Mouse (Mus musculus): Measurements from ENCODE around the gene Fam160a2.
"Not testable (repeated sequence)": the region's sequence is repeated elsewhere in the genome, so short reads cannot be mapped to it uniquely, and the experiment has no call there.

Fam160a2 gene

DNA sequence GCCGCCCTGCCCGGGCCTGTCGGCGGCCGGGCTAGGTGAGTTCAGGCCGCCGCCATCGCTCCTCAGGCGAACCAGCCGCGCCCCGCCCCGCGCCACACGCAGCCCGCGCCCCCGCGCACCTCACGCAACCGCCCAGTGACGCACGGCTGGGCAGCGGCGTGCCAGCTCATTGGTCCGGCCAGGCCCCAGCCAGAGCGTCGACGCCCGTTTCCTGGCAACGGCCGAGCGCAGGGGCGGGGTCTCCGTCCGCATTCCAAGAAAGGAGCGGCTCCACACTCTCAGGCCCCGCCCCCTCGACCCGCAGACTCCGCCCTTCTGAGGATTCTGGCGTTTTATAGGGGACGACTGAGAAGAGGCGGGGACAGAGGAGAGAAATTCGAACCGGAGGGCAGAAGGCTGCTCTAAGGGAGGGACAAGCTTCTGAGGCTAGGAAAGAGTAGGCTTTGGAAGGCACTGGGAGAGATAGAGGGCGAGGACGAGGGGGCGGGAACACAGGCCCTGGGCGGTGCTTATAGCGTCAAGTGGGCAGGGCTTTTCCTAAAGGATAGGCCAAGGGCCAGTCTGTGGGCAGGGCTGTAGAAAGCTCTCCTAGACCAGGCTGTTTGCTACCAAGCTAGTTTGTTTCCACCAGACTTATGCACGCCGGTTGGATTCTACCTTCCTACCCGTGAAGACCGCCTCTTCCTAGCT is at the start of gene Fam160a2:
Fam160a2 (minus strand) TSS at position 120 of the 690 bp plus-strand sequence.
- in situ Hi-C loops (cut with MseI, MboI) = loop anchor here (10.0 kb wide), 2 partner anchors 115 to 215 kb away; no protein-coding TSS in a partner anchor

DNA sequence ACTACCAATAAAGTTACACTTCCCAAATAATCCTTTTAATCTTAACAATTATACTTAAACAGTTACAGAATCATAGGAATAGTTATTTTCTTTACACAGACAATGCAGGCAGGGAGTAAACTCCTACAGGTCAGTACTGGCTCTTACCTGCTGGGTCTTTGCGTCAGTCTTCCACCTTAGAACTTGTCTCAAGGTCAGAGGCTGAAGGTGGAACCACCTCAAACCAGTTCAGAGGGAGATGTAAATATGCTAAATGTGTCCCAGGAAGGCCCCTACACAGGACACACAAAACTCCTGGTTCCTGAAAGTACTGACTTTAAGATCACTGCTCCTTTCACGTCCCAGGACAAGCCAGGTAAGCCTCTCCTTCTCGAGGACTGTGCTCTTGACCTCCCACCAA is 45.2 kb upstream of the Fam160a2 start:
- in situ Hi-C loops (cut with MseI, MboI) = no loop called here

DNA sequence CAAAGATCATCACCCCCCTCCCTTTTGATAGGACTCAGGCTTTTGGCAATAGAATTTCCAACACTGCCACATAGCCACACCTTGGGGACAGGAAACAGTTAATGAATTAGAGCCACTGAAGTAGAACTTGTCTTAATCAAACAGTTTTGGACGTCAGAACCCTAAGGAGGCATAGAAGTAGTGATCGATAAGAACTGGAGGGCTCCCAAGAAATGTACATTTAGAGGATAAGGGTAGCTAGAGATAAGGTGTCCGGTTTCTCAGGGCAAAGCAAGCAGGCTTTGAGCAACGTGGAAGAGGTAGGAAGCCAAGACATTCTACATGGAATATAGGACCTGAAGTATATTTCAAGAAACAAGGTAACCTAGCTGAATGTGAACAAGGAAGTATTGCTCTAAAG is 41.6 kb upstream of the Fam160a2 start:
- in situ Hi-C loops (cut with MseI, MboI) = no loop called here

DNA sequence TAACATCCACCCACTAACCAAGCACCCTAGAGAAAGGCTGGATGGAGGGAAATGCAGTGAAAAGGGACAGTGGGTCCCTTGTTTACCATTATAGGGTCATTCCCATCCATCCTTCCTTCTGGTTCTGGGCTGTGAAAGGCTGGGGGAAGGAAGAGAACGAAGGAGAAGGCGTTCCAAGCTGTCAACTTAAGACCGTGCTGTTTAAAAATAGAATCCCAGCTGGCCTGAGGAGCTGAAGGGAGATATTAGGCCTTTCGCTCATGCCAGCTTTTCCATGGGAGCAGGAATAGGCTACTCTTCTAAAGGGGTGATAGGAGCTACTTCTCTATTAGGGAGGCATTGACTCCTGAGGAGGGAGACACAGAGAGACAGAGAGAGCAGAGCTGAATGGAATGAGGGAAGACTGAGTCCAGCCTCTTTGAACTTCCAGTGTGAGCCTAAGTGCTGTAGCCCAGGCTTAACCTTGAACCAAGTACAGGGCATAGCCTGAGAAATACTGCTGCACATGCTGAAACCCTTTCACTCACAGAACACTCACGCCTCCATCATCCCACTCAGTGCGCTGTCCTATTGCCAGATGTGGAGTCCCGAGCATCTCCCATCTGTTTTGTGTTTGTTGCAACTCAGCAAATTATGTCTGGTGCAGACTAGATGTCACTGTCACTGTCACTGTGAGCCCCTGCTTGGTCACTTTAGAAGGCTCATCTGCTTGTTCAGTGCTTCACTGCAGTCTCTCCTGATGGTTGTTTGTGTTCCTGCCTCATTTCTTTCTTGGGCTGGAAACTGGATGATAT is 38.3 kb upstream of the Fam160a2 start:
- in situ Hi-C loops (cut with MseI, MboI) = no loop called here

DNA sequence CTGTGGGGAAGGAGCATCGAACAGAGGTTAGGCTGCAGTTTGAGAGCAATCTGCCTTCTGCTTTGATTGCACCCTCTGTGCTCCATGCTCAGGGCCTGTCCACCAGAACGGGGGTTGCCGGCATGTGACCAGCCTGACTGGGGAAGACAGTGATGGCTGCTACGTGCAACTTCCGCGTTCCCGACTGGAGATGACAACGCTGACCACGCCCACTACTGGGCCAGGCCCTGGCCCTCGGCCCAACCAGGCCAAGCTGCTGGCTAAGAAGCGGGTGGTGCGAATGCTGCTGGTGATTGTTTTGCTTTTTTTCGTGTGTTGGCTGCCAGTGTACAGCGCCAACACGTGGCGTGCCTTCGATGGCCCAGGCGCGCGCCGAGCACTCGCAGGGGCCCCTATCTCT is 34.9 kb upstream of the Fam160a2 start:
- in situ Hi-C loops (cut with MseI, MboI) = no loop called here

DNA sequence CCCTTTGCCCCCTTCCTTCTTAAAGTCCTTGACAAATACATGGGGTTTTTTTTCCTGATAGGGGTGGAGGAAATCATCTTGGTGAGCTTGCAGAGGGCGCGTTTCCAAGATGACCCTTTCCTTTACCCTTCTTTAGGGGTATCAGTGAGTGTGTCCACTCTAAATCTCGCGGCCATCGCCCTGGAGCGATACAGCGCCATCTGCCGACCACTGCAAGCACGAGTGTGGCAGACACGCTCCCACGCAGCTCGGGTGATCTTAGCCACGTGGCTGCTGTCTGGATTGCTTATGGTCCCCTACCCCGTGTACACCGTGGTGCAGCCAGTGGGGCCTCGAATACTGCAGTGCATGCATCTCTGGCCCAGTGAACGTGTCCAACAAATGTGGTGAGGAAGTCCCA is 34.0 kb upstream of the Fam160a2 start:
- in situ Hi-C loops (cut with MseI, MboI) = no loop called here

DNA sequence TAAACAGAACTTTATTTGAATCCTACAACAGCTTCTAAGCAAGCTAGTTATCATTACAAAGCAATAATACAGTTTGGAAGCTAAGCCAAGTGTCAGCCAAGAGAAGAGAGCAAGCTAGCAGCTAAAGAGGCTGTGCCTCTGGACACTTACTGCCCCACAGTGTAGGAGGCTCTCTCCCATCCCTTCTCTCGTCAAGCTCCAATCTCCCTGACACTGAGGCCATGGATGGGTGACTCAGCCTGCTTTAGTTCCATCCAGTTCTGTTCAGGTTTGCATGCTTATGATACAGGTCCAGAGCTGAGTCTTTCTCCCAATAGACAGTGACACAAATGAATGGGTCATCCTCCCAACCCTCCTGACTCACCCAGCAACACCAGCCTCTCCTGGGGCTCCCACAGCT is 32.2 kb upstream of the Fam160a2 start:
- in situ Hi-C loops (cut with MseI, MboI) = no loop called here

DNA sequence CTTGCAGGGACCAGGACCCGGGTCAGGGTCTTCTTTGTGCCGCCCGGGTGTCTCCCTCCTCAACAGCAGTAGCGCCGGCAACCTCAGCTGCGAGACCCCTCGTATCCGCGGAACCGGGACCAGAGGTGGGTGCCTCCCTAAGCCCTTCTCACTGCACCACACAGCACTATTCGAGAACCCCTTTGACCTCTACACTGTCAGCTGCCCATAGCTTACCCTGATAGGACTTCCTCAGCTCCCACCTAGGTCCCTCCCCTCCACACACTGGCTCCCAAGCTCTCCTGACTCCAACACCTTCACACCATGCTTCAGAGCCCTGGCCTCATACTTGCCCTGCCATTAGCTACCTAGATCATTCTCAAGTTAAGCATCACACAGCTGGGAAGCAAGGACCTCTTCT is 26.2 kb upstream of the Fam160a2 start:
- in situ Hi-C loops (cut with MseI, MboI) = no loop called here

DNA sequence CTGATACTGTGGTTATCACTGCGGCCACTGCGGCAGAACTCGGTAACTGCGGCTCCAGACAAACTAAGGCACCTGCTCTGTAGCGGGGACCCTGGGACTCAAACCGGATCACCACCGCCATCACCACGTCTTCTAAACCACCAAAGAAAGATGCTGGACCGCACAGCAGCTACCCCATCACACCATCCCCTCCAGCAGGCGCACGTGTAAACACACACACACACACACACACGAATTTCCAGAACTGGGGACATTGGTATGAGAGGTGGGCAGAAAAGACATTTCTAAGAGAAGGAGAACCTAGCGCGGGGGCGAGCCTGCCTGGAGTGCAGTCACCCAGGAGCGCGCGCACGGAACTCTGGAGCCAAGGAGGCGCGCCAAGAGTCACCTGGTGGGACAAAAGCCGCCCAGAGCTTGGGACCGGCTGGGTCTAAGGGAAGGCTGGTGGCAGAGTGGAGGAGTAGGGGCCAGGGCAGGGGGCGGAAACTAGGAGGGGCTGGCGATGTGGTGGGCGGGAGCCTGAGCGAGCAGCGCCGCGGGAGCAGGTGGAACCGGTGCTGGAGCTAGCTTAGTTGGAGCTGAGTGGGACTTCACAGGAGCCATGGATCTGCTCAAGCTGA is 25.7 kb upstream of the Fam160a2 start, which contains the start of gene Cckbr:
Cckbr (plus strand) TSS at position 308 of the 620 bp plus-strand sequence.
- in situ Hi-C loops (cut with MseI, MboI) = no loop called here

DNA sequence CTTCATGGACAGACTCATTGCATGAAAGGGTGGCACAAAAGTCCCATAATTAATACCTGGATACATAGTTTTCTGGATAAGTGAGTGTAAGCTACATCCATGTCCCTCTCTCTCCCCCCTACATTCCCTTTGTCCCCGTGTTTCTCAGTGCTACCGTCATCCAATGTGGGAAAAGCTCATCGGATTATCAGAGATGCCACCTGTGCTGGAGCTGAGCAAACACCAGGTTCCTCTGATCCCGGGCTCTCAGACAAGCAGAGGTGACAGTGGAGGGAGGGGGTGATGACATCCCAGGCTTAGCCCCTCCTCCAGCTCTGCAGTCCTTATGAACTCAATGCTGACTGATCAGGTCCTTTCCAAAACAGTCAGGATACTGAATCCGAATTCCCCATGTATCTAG is 24.5 kb upstream of the Fam160a2 start:
- in situ Hi-C loops (cut with MseI, MboI) = no loop called here

DNA sequence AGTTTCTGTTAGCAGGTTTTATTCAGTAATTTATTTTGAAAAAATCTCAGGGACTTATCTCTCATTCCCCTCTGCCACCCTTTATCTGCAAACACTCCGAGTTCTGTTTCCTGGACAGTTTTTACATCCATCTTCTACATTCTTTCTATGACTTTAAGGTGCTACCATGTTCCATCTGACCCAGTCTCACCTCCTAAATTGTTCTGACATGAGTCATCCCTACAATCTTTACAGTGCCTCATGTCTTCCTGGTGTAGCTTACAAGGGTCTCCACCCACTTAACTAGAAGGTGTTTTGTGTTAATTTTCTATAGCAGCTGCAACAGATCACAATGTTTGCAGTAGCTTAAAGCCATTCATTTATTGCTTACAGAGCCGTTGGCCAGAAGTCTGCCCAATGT is 21.0 kb upstream of the Fam160a2 start:
- in situ Hi-C loops (cut with MseI, MboI) = no loop called here

DNA sequence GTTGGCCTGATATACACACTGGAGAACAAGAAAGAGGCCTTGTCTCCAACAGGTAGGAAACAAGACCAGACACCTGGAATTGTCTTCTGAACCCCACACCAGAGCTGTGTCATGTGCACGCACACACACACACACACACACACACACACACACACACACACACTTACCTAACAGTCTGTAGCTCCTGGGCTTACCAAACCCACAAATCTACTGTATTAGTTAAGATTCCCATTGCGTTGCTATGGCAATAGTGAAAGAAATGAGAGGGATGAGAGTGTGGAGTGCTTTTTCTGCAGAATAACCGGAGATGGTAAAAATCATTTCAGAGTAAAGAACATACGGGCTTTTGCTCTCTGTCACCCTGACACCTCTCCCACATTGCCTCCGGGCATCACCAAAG is 18.3 kb upstream of the Fam160a2 start:
- in situ Hi-C loops (cut with MseI, MboI) = loop anchor here in 1 of 2 experiments (5.0 kb wide), 1 partner anchor 54 kb away; no protein-coding TSS in a partner anchor

DNA sequence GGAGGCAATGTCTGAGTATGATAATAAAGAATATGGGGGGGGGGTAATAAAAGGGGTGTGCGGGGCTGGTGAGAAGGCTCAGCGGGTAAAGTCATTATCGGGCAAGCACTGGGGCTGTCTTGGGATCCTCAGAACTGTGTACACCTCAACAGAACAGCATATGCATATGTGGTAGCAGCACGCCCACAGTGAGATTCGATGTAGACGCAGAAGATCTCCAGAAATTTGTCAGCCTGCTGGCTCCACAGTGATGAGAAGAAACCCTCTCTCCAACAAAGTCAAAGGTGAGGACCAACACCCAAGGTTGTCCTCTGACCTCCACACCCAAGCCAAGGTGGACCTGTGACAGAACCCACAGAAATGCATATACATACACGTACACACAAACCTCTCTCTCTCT is 16.7 kb upstream of the Fam160a2 start:
- in situ Hi-C loops (cut with MseI, MboI) = loop anchor here in 1 of 2 experiments (5.0 kb wide), 1 partner anchor 56 kb away; no protein-coding TSS in a partner anchor

DNA sequence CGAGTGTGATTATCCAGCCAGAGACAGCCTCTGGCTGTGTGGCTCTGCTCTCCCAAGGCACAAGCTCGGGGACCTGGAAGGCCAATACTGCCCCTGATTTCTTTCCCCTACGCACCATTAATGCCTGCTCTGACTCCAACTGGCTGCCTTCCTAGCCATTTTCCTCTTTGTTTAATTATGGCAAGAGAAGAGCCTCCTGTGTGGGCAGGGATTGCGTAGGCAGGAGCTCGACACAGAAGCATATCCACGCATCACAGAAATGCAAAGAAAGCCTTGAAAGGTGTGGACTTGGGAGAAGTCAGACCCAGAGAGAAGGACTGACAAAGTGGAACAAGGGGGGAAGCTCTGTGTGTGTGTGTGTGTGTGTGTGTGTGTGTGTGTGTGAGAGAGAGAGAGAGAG is 14.5 kb upstream of the Fam160a2 start:
- in situ Hi-C loops (cut with MseI, MboI) = no loop called here

DNA sequence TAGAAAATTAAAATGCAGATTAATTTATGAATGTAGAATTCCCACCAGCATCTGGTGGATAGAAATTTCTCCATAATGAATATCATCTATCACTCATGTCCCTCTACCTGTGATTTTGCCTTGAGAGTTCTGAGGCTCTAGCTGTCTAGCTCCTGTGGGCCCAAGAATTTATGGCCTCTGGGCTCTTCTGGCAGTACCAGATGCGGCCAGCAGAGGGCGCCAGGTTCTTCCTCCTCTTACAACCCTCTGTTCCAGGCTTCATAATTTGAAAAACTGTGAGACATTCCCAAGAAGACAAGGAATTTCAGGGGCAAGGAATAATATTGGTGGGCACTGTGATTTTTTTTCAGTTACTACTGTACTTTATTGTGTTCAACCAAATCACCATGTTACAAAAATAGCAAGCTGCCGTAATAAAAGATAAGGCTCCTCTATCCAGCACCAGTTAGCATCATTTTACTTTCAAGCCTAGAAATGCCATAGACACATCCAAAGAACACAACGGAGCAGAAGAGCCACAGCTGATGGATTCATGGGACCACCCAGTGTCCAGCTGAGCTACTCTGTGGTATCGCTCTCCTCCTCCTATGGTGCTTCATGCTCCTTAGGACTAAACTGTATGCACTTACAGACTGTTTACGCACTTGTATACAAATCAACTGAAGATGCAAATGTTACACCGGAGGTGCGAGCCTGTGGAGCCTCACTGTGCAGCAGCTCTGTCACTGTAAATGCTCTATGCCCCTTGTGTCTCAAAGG is 12.2 kb upstream of the Fam160a2 start:
- in situ Hi-C loops (cut with MseI, MboI) = not testable (repeated sequence)

DNA sequence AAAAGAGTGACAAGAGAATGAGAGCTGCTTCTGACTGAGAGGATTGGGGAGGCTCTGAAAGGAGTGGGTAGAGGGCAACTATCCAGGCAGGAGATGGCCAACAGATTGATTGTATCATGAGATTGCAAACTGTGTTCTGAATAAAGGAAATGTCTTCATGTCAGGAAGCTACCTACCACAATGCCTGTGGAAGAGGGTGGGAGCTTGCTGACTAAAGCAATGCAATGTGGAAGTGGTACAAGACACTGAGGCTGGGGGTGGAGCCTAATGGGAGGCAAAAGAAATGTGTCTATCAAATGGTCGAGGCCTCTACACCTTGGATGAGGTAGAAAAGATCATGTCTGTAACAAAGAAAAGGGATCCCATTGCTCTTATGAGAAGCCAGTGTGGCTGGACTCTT is 6.5 kb upstream of the Fam160a2 start:
- in situ Hi-C loops (cut with MseI, MboI) = loop anchor here (5.0 to 10.0 kb wide), 4 partner anchors 66 to 208 kb away; no protein-coding TSS in a partner anchor

DNA sequence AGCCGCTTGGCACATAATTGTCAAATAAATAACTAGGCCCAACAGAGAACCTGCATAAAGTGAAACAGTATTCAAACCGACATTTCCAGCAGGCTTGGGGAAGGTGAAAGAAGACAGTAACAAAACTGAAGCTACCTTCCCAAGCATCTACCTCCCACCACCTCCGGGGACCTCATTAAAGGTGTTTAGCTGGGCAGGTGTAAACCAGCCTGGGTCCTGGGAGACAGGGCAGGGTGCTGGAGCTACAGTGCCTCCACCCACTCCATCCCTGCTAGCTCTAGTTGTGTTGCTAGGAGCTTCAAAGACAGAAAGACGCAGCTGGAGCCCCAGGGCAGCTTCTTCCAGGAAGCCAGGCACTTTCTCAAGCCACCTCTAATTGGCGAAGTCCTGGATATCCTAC is 4.4 kb upstream of the Fam160a2 start, which contains the start of gene Cnga4:
Cnga4 (plus strand) TSS at position 301 of the 400 bp plus-strand sequence.
- in situ Hi-C loops (cut with MseI, MboI) = loop anchor here (10.0 kb wide), 2 partner anchors 111 to 211 kb away; no protein-coding TSS in a partner anchor

DNA sequence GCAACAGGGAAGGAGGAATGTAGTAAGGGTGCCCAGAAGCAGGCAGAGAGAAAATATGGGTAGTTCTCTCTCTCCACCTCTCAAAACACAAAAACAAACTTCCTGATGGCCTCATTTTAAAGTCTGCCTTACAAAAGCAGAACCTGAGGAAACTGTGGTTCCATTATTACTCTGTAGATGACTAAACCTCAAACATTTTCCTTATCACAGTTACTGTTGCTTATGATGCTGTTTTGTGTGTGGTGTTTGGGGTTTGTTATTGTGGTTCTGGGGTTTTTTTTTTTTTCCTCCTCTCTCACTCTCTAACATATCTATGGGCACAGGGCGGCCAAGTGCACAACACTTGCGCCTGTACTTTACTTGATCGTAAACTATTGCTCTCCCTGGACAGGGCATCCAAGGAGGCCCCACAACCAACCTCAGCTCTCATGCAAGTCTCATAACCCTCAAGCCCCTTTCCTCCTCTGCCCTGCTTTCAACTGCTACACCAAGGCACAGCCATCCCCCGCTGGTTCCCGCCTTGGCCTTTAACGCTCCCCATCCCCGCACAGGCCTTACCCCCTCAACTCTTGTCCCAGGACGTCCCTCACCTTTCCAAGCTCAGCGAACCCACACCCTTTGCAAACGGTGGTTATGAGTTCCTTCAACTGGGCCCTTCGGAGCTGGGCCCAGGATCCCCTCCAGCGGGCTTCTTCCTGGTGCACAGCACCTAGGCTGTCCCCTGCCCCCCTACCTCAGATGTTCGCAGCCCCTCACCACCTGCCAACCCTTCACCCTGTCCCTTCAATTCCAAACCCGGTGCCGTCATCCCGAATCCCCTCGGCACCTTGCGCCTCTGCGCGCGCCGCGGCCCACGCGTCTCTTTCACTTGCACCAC is 558 bp downstream of the Fam160a2 start:
- in situ Hi-C loops (cut with MseI, MboI) = no loop called here

DNA sequence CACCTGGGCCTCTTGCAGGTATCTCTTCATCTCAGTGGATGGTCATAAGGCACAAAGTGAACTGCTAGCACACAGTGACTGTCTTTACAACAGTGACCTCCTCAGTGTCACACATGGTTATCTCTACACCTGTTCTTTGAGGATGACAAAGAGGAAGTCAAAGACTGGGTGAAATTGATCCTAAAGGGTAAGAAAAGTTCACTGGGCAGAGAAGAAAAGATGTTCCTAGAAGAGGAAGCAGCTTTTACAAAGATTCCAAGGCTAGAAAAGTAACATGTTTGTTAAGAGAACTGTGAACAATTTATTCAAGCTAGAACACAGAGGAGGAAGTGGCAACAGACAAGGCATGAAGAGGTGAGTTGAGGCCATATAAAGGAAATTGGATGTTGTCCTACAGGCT is 3.7 kb downstream of the Fam160a2 start:
- in situ Hi-C loops (cut with MseI, MboI) = no loop called here

DNA sequence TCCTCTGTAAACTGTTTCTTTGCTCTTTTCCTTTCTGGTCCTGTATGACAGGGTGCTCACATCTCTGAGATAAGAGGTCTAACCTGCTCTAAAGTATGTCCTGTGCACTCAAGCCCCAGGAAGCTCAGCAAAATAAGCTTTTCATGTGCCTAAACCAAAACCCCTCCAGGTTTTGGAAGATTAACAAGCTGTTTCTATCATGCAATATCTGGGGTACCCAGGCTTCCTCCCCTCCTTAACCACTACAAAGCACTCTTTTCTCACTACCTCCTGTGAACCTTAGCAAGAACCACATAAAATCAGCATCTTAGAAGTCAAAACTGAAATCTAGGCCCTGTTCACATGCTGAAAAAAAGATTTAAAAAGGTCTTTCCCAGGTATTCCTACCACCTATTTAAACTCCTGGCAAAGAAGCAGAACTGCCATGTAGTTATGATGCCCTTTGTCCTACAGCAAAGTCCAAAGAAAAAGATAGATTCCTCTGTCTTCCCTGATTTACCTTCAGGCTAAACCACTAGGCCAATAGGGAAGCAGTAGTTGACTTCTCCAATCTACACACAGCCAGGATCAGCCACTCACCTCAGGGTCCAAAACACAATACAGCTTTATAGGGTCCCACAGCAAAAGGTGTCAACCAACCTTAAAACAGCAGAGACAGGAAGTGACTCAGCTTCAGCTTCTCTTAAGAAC is 4.6 kb downstream of the Fam160a2 start:
- in situ Hi-C loops (cut with MseI, MboI) = no loop called here
